Mouse (Mus musculus): ENCODE measurements around the gene Dstyk.

The Dstyk gene

GRCm38 (mm10) chr1:132388813-132389803, 28.2 kb upstream of the Dstyk start:
- no peak for DNase-seq (ENCODE audit: extremely low spot score, low read depth, low spot score)

- DNase-seq (ENCODE audit: extremely low spot score, low read depth, low spot score), result no peak
Observed at GRCm38 (mm10) chr1:132389886-132390585, 27.3 kb upstream of the Dstyk start.

- no peak for DNase-seq (ENCODE audit: extremely low spot score, low read depth, low spot score)
Observed at GRCm38 (mm10) chr1:132390691-132391579, 26.4 kb upstream of the Dstyk start, which contains the start of gene Tmcc2. TSS of gene Tmcc2 (minus strand) at chr1:132391281.

- DNase-seq (ENCODE audit: extremely low spot score, low read depth, low spot score), result no peak
Observed at GRCm38 (mm10) chr1:132391580-132392022, 25.8 kb upstream of the Dstyk start.

GRCm38 (mm10) chr1:132392872-132393271, 24.5 kb upstream of the Dstyk start:
- no peak for DNase-seq (ENCODE audit: extremely low spot score, low read depth, low spot score)

GRCm38 (mm10) chr1:132396705-132397104, 20.6 kb upstream of the Dstyk start:
- no peak for DNase-seq (ENCODE audit: extremely low spot score, low read depth, low spot score)

- no peak for DNase-seq (ENCODE audit: extremely low spot score, low read depth, low spot score)
Observed at GRCm38 (mm10) chr1:132400538-132400937, 16.8 kb upstream of the Dstyk start.

- no peak for DNase-seq (ENCODE audit: extremely low spot score, low read depth, low spot score)
Observed at GRCm38 (mm10) chr1:132401843-132402242, 15.5 kb upstream of the Dstyk start.

GRCm38 (mm10) chr1:132410657-132411056, 6.7 kb upstream of the Dstyk start:
- no peak for DNase-seq (ENCODE audit: extremely low spot score, low read depth, low spot score)

- no peak for DNase-seq (ENCODE audit: extremely low spot score, low read depth, low spot score)
Observed at GRCm38 (mm10) chr1:132416244-132416942, 962 bp upstream of the Dstyk start.

GRCm38 (mm10) chr1:132416943-132417290, 438 bp upstream of the Dstyk start:
- DNase-seq (ENCODE audit: extremely low spot score, low read depth, low spot score), result no peak

- no peak for DNase-seq (ENCODE audit: extremely low spot score, low read depth, low spot score)
Observed at GRCm38 (mm10) chr1:132420206-132420605, 2.9 kb downstream of the Dstyk start.

GRCm38 (mm10) chr1:132420662-132421061, 3.3 kb downstream of the Dstyk start:
- no peak for DNase-seq (ENCODE audit: extremely low spot score, low read depth, low spot score)

- DNase-seq (ENCODE audit: extremely low spot score, low read depth, low spot score), result no peak
Observed at GRCm38 (mm10) chr1:132422912-132423696, 5.7 kb downstream of the Dstyk start.

GRCm38 (mm10) chr1:132425600-132425999, 8.2 kb downstream of the Dstyk start:
- DNase-seq (ENCODE audit: extremely low spot score, low read depth, low spot score), result no peak

- DNase-seq (ENCODE audit: extremely low spot score, low read depth, low spot score), result no peak
Observed at GRCm38 (mm10) chr1:132430818-132431217, 13.5 kb downstream of the Dstyk start.

GRCm38 (mm10) chr1:132431716-132432115, 14.4 kb downstream of the Dstyk start:
- no peak for DNase-seq (ENCODE audit: extremely low spot score, low read depth, low spot score)

GRCm38 (mm10) chr1:132433349-132433748, 16.0 kb downstream of the Dstyk start:
- no peak for DNase-seq (ENCODE audit: extremely low spot score, low read depth, low spot score)

GRCm38 (mm10) chr1:132434032-132434431, 16.7 kb downstream of the Dstyk start:
- DNase-seq (ENCODE audit: extremely low spot score, low read depth, low spot score), result no peak

All from hindlimb bud, embryonic 11.5 days (tissue).